Mouse (Mus musculus): ENCODE data around the gene Mrrf. TPM values are rescaled to one million over a fixed set of nuclear protein-coding genes. Genes with fewer than 3 reads are reported as not detected.
"Not testable (repeated sequence)": the region's sequence is repeated elsewhere in the genome, so short reads cannot be mapped to it uniquely, and the experiment has no call there.

Mrrf gene
- total and polyA plus RNA-seq, 3 experiments: 36.2 to 71.7 (median 46.8) TPM

DNA sequence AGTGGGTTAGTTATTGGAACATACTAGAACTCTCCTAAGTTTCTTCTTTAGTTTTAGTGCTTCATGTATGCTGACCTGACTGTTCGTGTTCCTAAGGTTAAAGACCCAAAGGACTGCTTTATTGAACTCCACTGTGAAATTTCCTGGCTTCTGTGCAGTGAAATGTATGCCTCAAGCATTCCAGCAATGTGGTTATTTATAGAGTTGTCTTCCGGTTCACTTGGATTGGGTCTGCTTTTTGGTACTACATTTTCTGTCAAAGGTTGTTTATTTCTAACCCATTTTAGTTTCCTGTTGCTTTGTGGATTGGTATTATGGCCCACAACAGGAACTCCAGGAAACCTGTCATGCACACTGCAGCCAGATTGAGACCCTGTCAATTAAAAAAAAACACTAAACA lies 2.9 kb downstream of the Mrrf start:
- H3K27me3 ChIP-seq (ENCODE audit: control insufficient read depth, insufficient read depth, low read length): no peaks in the 10 kb centered on the region
- peaks cover 2% of the 10 kb centered on the region; the same call in 1 of the 2 replicates for H3K79me2 ChIP-seq (replicated peaks; ENCODE audit: control insufficient read depth, insufficient read depth, low read length)
- no peak overlapping the region for H3K9ac ChIP-seq (ENCODE audit: low read depth, low read length)
- H3K4me1 ChIP-seq (ENCODE audit: control insufficient read depth, insufficient read depth, low read length): peaks cover 13% of the 10 kb centered on the region
- no peak for TF ChIP-seq EP300 (IDR thresholded peaks at IDR 0.05; ENCODE audit: insufficient read depth, low read depth, low read length)
- no peak for TF ChIP-seq CTCF (IDR thresholded peaks at IDR 0.05)
- no peak for TF ChIP-seq POLR2A (IDR thresholded peaks at IDR 0.05; ENCODE audit: insufficient read depth, low read depth, low read length)
- no peak overlapping the region for H3K4me3 ChIP-seq
- DNase-seq: no peak
- 7% methylated on average over 2 of the region's 2 CpGs for WGBS
- H3K27ac ChIP-seq: peak overlapping the region; percentile 62
- intact Hi-C loops (cut with DNase I): loop anchor here (5.0 kb wide), 2 partner anchors 73 to 127 kb away; no protein-coding TSS in a partner anchor
- peaks cover 26% of the 10 kb centered on the region for H3K36me3 ChIP-seq (ENCODE audit: control insufficient read depth, insufficient read depth, low read length)

GRCm38 (mm10) chr2:36148876-36149365 lies 12.7 kb downstream of the Mrrf start:
- no peak for DNase-seq
- H3K79me2 ChIP-seq (replicated peaks; ENCODE audit: control insufficient read depth, insufficient read depth, low read length): no peaks in the 10 kb centered on the region; the same call in none of the 2 replicates
- H3K4me3 ChIP-seq: no peak overlapping the region
- no peak overlapping the region for H3K9ac ChIP-seq (ENCODE audit: low read depth, low read length)
- H3K27me3 ChIP-seq (ENCODE audit: control insufficient read depth, insufficient read depth, low read length): no peaks in the 10 kb centered on the region
- 57% methylated on average over 7 of the region's 7 CpGs for WGBS
- H3K36me3 ChIP-seq (ENCODE audit: control insufficient read depth, insufficient read depth, low read length): peaks cover 2% of the 10 kb centered on the region
- peak overlapping the region; percentile 34 for H3K27ac ChIP-seq
- TF ChIP-seq POLR2A (IDR thresholded peaks at IDR 0.05; ENCODE audit: insufficient read depth, low read depth, low read length): no peak
- no peak for TF ChIP-seq CTCF (IDR thresholded peaks at IDR 0.05)
- TF ChIP-seq EP300 (IDR thresholded peaks at IDR 0.05; ENCODE audit: insufficient read depth, low read depth, low read length): no peak
- intact Hi-C loops (cut with DNase I): no loop called here
- no peaks in the 10 kb centered on the region for H3K4me1 ChIP-seq (ENCODE audit: control insufficient read depth, insufficient read depth, low read length)

- H3K27ac ChIP-seq; H3K9ac ChIP-seq (ENCODE audit: low read depth, low read length); H3K4me3 ChIP-seq; H3K79me2 ChIP-seq (replicated peaks; ENCODE audit: control insufficient read depth, insufficient read depth, low read length); H3K27me3 ChIP-seq (ENCODE audit: control insufficient read depth, insufficient read depth, low read length); DNase-seq; H3K36me3 ChIP-seq (ENCODE audit: control insufficient read depth, insufficient read depth, low read length); H3K4me1 ChIP-seq (ENCODE audit: control insufficient read depth, insufficient read depth, low read length); intact Hi-C loops (cut with DNase I): not testable (repeated sequence)
- WGBS: 98% methylated on average over 4 of the region's 4 CpGs
Observed at GRCm38 (mm10) chr2:36152401-36152800, 16.2 kb downstream of the Mrrf start.

DNA sequence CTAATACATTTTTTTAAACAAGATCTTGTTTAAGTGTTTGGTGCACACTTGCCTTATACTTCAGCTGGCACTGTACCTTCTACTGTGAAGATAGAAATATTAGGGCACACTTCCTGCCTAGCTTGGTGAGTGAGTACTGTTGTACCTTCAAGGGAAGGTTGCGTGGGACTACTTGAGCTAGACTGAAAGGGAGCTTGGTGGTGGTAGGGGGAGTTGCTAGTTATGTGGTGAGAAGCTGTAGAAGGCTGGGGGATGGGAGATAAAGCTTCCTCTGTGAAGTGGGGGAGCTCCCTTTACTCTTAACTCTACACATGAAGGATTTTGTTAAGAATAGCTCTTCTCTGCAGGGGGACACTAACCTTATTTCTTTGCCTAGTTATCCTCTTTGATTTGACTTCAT lies 21.3 kb downstream of the Mrrf start:
- TF ChIP-seq EP300 (IDR thresholded peaks at IDR 0.05; ENCODE audit: insufficient read depth, low read depth, low read length) (no peak), POLR2A (IDR thresholded peaks at IDR 0.05; ENCODE audit: insufficient read depth, low read depth, low read length) (no peak), CTCF (IDR thresholded peaks at IDR 0.05) (no peak)
- Histone ChIP-seq H3K27me3 (ENCODE audit: control insufficient read depth, insufficient read depth, low read length) (no peaks in the 10 kb centered on the region), H3K9ac (ENCODE audit: low read depth, low read length) (no peak overlapping the region), H3K4me3 (no peak overlapping the region), H3K27ac (no peak overlapping the region), H3K4me1 (ENCODE audit: control insufficient read depth, insufficient read depth, low read length) (no peaks in the 10 kb centered on the region), H3K36me3 (ENCODE audit: control insufficient read depth, insufficient read depth, low read length) (peaks cover 2% of the 10 kb centered on the region; the same call in 1 of the 2 replicates), H3K79me2 (replicated peaks; ENCODE audit: control insufficient read depth, insufficient read depth, low read length) (no peaks in the 10 kb centered on the region)
- intact Hi-C loops (cut with DNase I): no loop called here
- 97% methylated on average over 1 of the region's 1 CpGs for WGBS
- no peak for DNase-seq

DNA sequence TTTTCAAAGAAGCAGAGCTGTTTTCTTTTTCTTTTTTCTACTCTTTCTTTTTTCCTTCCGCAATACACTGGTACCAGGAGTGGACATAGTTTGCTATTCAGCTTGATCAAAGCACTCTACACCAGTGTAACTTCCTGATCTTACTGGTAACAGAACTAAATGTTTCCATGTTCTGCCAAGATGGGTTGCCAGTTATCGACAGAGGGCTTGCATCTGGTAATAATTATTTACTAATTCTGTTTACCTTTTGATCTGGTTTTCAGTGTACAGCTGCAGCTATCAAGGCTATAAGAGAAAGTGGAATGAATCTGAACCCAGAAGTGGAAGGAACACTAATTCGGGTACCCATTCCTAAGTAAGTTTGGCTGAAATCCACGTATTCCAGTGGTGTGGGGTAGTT lies 23.1 kb downstream of the Mrrf start:
- TF ChIP-seq POLR2A (IDR thresholded peaks at IDR 0.05; ENCODE audit: insufficient read depth, low read depth, low read length): no peak
- TF ChIP-seq CTCF (IDR thresholded peaks at IDR 0.05): no peak
- no peak for TF ChIP-seq EP300 (IDR thresholded peaks at IDR 0.05; ENCODE audit: insufficient read depth, low read depth, low read length)
- H3K36me3 ChIP-seq (ENCODE audit: control insufficient read depth, insufficient read depth, low read length): peaks cover 2% of the 10 kb centered on the region
- no peak for DNase-seq
- H3K27me3 ChIP-seq (ENCODE audit: control insufficient read depth, insufficient read depth, low read length): no peaks in the 10 kb centered on the region
- no peaks in the 10 kb centered on the region for H3K79me2 ChIP-seq (replicated peaks; ENCODE audit: control insufficient read depth, insufficient read depth, low read length)
- H3K4me3 ChIP-seq: no peak overlapping the region
- 83% methylated on average over 4 of the region's 4 CpGs for WGBS
- H3K27ac ChIP-seq: no peak overlapping the region
- intact Hi-C loops (cut with DNase I): no loop called here
- H3K4me1 ChIP-seq (ENCODE audit: control insufficient read depth, insufficient read depth, low read length): no peaks in the 10 kb centered on the region
- no peak overlapping the region for H3K9ac ChIP-seq (ENCODE audit: low read depth, low read length)

GRCm38 (mm10) chr2:36167990-36168618 lies 31.9 kb downstream of the Mrrf start:
- WGBS: 22% methylated on average over 1 of the region's 1 CpGs

More at GRCm38 (mm10) chr2:36167990-36168618, 31.9 kb downstream of the Mrrf start:
- Histone ChIP-seq H3K79me2 (replicated peaks; ENCODE audit: control insufficient read depth, insufficient read depth, low read length) (no peaks in the 10 kb centered on the region), H3K27me3 (ENCODE audit: control insufficient read depth, insufficient read depth, low read length) (no peaks in the 10 kb centered on the region), H3K4me3 (no peak overlapping the region), H3K4me1 (ENCODE audit: control insufficient read depth, insufficient read depth, low read length) (peaks cover 4% of the 10 kb centered on the region), H3K27ac (no peak overlapping the region), H3K9ac (ENCODE audit: low read depth, low read length) (no peak overlapping the region), H3K36me3 (ENCODE audit: control insufficient read depth, insufficient read depth, low read length) (peaks cover 10% of the 10 kb centered on the region)
- no peak for TF ChIP-seq CTCF (IDR thresholded peaks at IDR 0.05)
- TF ChIP-seq EP300 (IDR thresholded peaks at IDR 0.05; ENCODE audit: insufficient read depth, low read depth, low read length): no peak
- TF ChIP-seq POLR2A (IDR thresholded peaks at IDR 0.05; ENCODE audit: insufficient read depth, low read depth, low read length): no peak
- intact Hi-C loops (cut with DNase I): no loop called here
- DNase-seq: no peak
